Mouse (Mus musculus): ENCODE data around the gene Clstn2.

DNA sequence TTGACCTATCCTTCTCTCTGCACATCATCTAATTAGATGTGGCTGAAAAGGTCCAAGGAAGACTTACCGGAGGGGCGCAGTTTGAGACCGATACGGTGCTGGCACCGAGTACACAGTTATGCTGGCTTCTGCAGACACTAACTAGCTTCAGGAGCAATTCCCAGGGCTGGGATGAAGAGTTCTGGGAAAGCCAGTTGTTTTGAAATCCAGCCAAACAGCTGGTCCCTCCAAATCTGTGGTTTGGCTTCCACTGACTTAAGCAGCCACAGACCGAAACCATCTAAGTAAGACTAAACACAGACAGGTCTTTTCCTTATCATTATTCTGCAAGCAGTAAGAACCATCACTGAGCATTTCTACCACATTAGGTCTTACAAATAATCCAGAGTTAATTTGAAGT is 558.1 kb downstream of the Clstn2 start:
- TF ChIP-seq POLR2A (IDR thresholded peaks at IDR 0.05; ENCODE audit: borderline replicate concordance, insufficient read depth, low read length) (no peak), CTCF (IDR thresholded peaks at IDR 0.05; ENCODE audit: borderline replicate concordance, insufficient read depth, low read depth, low read length) (no peak)

Measured in cerebellum, adult 2 months (tissue).